Mouse (Mus musculus) ES-Bruce4 (cell line): Measurements from ENCODE around the gene Gse1. TPM values are rescaled to one million over a fixed set of nuclear protein-coding genes. Genes with fewer than 3 reads are reported as not detected.

ENCODE experiments used
- H3K27ac ChIP-seq: 2 replicates; pipeline ENCODE4 v1.5.1; 2012; ENCODE audit warnings: low read length, inconsistent platforms; ENCODE audit not compliant: insufficient read depth
- H3K27me3 ChIP-seq: 2 replicates; pipeline ENCODE4 v1.6.1; 2012; ENCODE audit warnings: mild to moderate bottlenecking, low read length, inconsistent platforms; ENCODE audit not compliant: control insufficient read depth, poor library complexity, insufficient read depth, severe bottlenecking
- H3K36me3 ChIP-seq: 2 replicates; pipeline ENCODE4 v1.6.1; 2012; ENCODE audit warnings: inconsistent platforms, mild to moderate bottlenecking, low read length, moderate library complexity; ENCODE audit not compliant: control insufficient read depth, poor library complexity, insufficient read depth, severe bottlenecking
- H3K4me1 ChIP-seq: one replicate; pipeline ENCODE4 v1.8.1; 2011; ENCODE audit warnings: low read length; ENCODE audit not compliant: control insufficient read depth, insufficient read depth
- H3K4me3 ChIP-seq: 2 replicates; pipeline ENCODE4 v1.5.1; 2011; ENCODE audit warnings: low read depth, mild to moderate bottlenecking, low read length
- H3K9ac ChIP-seq: 2 replicates; pipeline ENCODE4 v1.6.1; 2012; ENCODE audit warnings: low read depth, mild to moderate bottlenecking, inconsistent platforms; ENCODE audit not compliant: poor library complexity, severe bottlenecking
- H3K9me3 ChIP-seq: replicated peaks from 2 replicates; pipeline ENCODE4 v1.6.1; 2012; ENCODE audit warnings: mild to moderate bottlenecking, low read length, inconsistent platforms; ENCODE audit not compliant: control insufficient read depth, poor library complexity, insufficient read depth, severe bottlenecking
- CTCF ChIP-seq: IDR thresholded peaks from one replicate; pipeline ENCODE4 v1.8.1; 2011; ENCODE audit warnings: low read depth, low read length
- EP300 ChIP-seq: IDR thresholded peaks from 2 replicates; pipeline ENCODE4 v1.6.1; 2011; ENCODE audit warnings: low read depth, low read length; ENCODE audit not compliant: insufficient read depth
- POLR2A ChIP-seq: IDR thresholded peaks from one replicate; pipeline ENCODE4 v1.8.1; 2011; ENCODE audit warnings: low read length; ENCODE audit not compliant: insufficient read depth
- polyA plus RNA-seq: library from polyadenylated mRNA; stranded (reverse); fragments of >200 nt; gene quantifications from 2 replicates; pipeline ENCODE4 v1.2.4, GENCODE M21; 2011; ENCODE audit warnings: low read depth; ENCODE audit not compliant: missing spikeins, insufficient read depth, insufficient read length

Gse1 gene
- polyA plus RNA-seq, 1 experiment, result 31.8 TPM

- Histone ChIP-seq H3K9me3 (no peaks in the 10 kb centered on the region), H3K27me3 (no peaks in the 10 kb centered on the region), H3K9ac (no peak overlapping the region), H3K27ac (no peak overlapping the region), H3K36me3 (no peaks in the 10 kb centered on the region), H3K4me3 (no peak overlapping the region), H3K4me1 (no peaks in the 10 kb centered on the region)
- TF ChIP-seq POLR2A, result no peak
- no peak for TF ChIP-seq EP300
- TF ChIP-seq CTCF, result no peak
Measured at GRCm38 (mm10) chr8:120290614-120291013, 62.4 kb downstream of the Gse1 start.

GRCm38 (mm10) chr8:120291650-120292049 is 63.4 kb downstream of the Gse1 start:
- H3K4me3 ChIP-seq, result no peak overlapping the region
- no peaks in the 10 kb centered on the region for H3K36me3 ChIP-seq
- no peaks in the 10 kb centered on the region for H3K4me1 ChIP-seq
- H3K9ac ChIP-seq, result no peak overlapping the region
- H3K27me3 ChIP-seq, result no peaks in the 10 kb centered on the region
- H3K9me3 ChIP-seq, result no peaks in the 10 kb centered on the region
- TF ChIP-seq EP300 (no peak), POLR2A (no peak), CTCF (no peak)
- H3K27ac ChIP-seq, result no peak overlapping the region

GRCm38 (mm10) chr8:120292316-120293107 is 64.3 kb downstream of the Gse1 start:
- TF ChIP-seq EP300 (no peak), CTCF (no peak), POLR2A (no peak)
- Histone ChIP-seq H3K4me3 (no peak overlapping the region), H3K27me3 (no peaks in the 10 kb centered on the region), H3K9ac (no peak overlapping the region), H3K9me3 (no peaks in the 10 kb centered on the region), H3K27ac (no peak overlapping the region), H3K36me3 (no peaks in the 10 kb centered on the region), H3K4me1 (no peaks in the 10 kb centered on the region)

GRCm38 (mm10) chr8:120293421-120294357 is 65.4 kb downstream of the Gse1 start:
- no peak overlapping the region for H3K9ac ChIP-seq

GRCm38 (mm10) chr8:120294982-120295870 is 67.0 kb downstream of the Gse1 start:
- no peaks in the 10 kb centered on the region for H3K36me3 ChIP-seq
- H3K27ac ChIP-seq, result no peak overlapping the region
- TF ChIP-seq CTCF (no peak), EP300 (no peak), POLR2A (no peak)
- no peak overlapping the region for H3K9ac ChIP-seq
- no peaks in the 10 kb centered on the region for H3K9me3 ChIP-seq
- H3K27me3 ChIP-seq, result no peaks in the 10 kb centered on the region
- H3K4me3 ChIP-seq, result peak overlapping the region; percentile 44
- no peaks in the 10 kb centered on the region for H3K4me1 ChIP-seq

More at GRCm38 (mm10) chr8:120293421-120294357, 65.4 kb downstream of the Gse1 start:
- H3K27me3 ChIP-seq, result no peaks in the 10 kb centered on the region
- no peak overlapping the region for H3K4me3 ChIP-seq
- H3K4me1 ChIP-seq, result no peaks in the 10 kb centered on the region
- H3K27ac ChIP-seq, result no peak overlapping the region
- H3K9me3 ChIP-seq, result no peaks in the 10 kb centered on the region
- TF ChIP-seq POLR2A (no peak), CTCF (no peak), EP300 (no peak)
- H3K36me3 ChIP-seq, result no peaks in the 10 kb centered on the region
